Mouse (Mus musculus) kidney, adult 8-10 months (tissue): ENCODE measurements at regions not wholly inside any gene's neighbourhood (a gene's known extent, or its start where the extent isn't known, plus 50 kb on each side); places are given as distances from the start of the nearest gene placed in this dataset.
"Not testable (repeated sequence)": the region's sequence is repeated elsewhere in the genome, so short reads cannot be mapped to it uniquely, and the experiment has no call there.

Source experiments
- DNase-seq, 2 experiments: peaks; one replicate each; pipeline ENCODE4 v3.0.0; 2022

DNA sequence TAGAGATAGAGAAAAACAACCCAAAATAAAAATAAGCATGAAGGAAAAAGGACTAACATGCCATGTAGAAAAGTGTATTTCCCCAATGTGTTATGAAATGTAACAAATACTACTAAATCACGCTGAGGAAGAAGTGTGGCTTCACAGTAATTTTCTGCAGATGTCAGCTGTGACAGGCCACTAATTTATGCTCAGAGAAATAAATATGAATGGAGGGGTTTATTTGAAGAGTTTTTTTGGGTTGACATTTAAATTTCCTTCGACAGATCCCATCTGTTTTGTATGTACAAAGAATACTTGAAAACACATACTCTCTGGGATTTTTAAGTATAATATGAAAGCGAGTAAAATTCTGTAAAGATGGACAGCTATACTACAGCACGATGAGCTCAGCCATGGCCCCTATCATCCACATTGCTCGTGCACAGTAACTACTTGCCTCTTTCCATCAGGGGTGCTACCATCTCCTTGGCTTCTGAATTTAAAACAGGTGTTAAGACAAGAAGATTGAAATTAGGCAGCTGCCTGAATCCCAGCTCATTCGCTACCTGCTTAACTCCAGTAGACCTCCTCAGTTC, 605.1 kb downstream of the Gm4340 start:
- DNase-seq, result no peak

DNA sequence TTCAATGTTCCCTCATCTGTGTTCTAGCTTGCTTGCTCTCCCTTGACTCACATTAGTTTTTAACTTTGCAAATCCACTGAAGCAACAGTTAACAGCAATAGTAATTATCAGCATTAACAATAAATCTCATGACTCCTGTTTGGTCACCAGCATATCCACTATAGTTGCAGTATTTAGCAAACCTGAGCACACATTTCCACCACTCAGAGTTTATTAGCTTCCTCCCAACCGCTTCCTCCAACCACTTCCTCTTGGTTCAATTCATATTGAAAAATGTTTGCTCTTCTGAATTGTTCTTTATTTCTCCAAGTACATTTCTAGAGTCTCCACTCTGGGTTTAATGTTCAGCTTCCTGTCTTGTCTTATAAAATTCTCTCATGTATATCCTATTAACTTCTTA, 611.0 kb downstream of the Gm4340 start:
- no peak for DNase-seq

DNA sequence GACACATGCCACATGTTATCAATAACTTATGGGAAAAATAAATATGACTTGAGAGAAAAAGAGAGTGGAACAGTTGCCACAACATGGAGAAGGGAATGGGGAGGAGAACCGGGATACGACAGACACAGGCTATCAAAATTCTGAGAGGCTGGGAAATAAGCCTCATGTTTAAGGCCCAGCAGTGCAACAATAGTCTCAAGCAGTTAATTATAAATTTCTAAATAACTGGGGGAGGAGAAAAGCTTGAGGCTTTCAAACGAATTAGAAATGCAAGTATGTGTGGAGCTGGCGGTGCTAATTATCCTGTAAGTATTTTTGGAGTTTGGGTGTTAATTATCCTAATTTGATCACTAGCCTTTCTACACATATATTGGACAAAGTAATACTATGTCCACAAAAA, 624.4 kb downstream of the Gm4340 start:
- DNase-seq, result no peak

DNA sequence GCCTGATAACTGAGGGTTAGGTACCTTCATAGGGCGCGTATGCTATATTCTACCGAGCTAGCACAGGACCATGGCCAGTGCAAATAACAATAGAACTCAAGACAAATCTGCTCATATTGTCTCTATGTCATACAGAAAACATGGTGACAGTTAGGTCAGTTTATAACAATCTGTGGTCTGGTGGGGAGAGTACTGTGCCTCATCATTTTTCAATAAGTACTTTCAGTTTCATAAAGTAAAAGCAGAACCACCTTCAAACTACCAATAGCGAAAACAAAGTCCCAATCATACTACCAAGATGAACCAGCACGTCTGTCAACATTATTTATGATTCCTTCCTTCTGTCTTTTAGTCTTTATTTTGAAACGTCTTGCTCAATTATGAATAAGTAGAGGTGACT, 658.0 kb downstream of the Gm4340 start:
- DNase-seq, result no peak

DNA sequence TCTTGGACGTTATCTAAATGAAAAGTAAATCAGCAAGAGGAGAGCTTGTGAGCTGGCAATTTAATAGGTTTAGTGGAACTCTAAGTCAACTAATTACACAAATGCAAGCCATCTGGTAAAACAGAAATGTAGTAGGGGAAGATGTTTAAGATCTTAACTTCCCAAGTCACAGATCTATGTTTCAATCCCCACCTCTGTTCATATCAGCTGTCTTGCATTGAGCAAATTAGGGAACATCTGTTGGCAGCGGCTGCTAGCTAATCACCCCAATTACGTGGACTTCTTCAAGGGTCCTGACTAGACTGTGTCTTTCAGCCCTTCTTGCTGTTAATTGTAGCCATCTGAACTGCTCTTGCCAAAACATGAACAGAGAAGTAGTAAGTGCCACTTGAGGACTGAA, 659.3 kb downstream of the Gm4340 start:
- no peak for DNase-seq

DNA sequence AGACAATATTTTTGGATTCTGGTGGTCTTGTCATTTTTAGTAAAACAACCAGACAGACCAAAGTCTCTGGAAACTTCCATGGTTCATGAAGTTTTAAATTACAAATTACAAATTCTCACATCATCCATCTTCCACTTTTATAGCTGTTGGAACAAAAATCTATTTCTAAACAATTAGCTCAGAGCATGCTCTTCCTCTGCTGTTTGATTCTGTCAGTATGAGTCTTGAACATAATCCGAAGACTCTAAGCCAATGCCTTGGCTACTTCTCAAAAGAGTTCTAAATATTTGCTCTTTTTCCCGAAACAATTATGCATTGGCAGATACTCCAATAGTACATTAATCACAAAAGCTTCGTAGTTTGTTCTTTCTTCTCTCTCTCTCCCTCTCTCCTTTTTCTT, 684.4 kb downstream of the Gm4340 start:
- no peak for DNase-seq

DNA sequence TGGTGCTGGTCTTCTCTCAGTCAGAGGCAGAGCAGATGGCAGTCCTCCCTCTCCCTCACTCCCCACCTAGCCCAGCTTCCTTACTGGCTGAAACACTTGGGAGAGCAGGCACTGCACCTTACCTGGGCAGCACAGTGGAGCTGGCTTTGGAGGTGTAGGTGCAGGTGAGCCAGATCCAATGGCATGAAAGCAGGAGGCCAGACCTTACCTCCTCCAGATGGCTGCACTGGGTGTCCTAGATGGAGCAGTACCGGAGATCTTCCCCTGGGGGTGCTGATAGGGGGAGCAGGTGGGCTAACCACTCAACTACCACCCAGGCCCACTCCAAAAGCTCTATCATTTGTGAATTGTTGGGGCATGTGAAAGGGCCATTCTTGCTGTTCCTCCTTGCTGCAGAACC, 660.0 kb downstream of the Tmtc2 start:
- no peak for DNase-seq

DNA sequence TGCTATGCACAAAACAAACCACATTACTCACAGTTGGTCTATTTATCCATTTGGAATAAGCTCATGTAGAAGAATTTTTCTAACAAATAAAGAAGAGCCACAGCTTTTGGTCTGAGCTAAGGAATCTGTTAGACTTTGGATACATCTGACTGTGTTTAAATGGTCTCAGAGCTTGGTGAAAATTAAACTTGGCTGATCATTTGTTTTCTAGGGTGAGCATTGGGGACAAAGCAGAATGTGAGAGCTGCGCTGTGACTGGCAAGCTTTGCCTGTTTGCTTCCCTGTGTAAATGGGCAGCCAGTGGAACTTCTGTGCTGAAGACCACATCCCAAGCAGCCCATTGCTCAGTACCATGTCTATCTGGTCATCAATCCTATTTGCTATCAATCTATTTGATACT, 658.7 kb downstream of the Tmtc2 start:
- DNase-seq, result peak; percentile 21 to 25

DNA sequence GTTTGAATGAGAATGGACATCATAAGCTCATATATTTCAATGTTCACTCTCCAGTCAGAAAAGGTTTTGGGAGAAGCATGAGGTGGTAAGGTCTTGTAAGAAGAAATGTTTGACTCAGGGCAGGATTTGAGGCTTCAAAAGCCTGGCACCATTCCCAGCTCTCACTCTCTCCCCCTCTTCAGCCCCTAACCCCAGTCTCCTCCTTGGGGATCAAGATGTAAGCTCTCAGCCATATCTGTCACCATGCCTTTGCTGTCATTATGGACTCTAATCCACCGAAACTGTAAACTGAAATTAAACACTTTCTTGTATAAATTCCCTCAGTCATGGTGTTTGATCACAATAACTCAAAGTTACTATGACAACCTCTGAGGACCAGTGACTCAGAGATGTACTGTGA, 637.6 kb downstream of the Tmtc2 start:
- DNase-seq, result no peak

DNA sequence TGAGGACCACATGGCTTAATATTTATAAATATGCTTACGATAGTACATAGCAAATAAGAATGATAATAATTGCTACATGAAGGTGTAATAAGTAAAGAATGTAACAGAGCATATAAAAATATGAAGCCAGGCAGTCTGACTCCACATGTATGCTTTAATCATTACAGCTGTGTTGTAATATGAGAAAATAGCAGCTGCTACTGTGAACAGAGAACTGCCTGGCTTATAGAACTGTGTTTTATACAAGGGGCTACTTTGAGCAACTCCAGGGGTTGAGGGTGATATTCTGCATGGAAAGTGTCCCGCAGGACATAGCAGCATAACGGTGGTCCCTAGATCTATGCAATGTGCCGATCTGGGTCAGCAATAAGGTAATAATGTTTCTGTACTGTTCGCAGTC, 627.9 kb downstream of the Tmtc2 start:
- no peak for DNase-seq

DNA sequence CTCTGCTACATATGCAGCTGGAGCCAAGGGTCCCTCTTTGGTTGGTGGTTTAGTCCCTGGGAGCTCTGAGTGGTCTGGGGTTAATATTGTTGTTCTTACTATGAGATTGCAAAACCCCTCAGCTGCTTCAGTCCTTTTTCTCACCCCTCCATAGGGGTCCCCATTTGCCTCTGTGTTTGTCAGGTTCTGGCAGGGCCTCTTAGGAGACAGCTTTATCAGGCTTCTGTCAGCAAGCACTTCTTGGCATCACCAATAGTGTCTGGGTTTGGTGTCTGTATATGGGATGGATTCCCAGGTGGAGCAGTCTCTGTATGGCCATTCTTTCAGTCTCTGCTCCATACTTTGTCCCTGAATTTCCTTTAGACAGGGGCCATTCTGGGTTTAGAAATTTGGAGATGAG, 625.4 kb downstream of the Tmtc2 start:
- not testable (repeated sequence) for DNase-seq

DNA sequence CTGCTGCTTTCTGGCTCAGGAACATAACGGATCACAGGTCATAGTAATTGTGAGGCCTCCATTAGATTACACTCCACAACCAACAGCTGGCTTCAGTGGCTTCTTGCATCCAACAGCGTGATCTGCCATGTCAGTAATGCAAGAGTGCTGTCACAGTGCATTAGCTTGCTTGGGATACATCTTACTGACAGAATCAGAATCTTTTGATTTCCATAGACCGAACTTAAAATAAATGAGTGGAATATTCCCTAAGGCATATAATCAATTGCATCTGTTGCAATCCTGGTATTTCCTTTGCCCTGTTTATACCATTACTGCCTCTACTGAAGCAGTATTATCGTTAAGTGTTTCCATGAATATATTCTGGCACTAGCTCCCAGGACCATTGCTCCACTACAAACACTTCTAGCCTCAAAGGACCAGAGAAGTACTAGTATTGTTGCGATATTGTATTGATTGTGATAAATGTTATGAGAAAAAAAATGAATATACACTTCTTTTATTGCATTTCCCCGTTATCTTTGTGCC, 605.8 kb downstream of the Tmtc2 start:
- no peak for DNase-seq
